Mouse (Mus musculus) layer of hippocampus, postnatal 14 days (tissue): Measurements from ENCODE around the gene Tas2r114. TPM values are rescaled to one million over a fixed set of nuclear protein-coding genes. Genes with fewer than 3 reads are reported as not detected.

ENCODE experiments used
- DNase-seq, 2 experiments: peaks; one replicate each; pipeline ENCODE4 v3.0.0; 2021 to 2022; ENCODE audit warnings: low spot score in 2 of 2, mixed read lengths in 1 of 2
- long read RNA-seq, 2 experiments: library from polyadenylated mRNA; stranded (forward); transcript quantifications; one replicate each; pipeline ENCODE4 v2.0.0; 2021
- total RNA-seq, 2 experiments: library from RNA; stranded (reverse); gene quantifications; 2 replicates each; pipeline ENCODE4 v1.2.3; 2021

Tas2r114 gene
- not detected for total RNA-seq
- long read RNA-seq, experiment 1 = 0 reads
- long read RNA-seq, experiment 2 = 0 reads

DNA sequence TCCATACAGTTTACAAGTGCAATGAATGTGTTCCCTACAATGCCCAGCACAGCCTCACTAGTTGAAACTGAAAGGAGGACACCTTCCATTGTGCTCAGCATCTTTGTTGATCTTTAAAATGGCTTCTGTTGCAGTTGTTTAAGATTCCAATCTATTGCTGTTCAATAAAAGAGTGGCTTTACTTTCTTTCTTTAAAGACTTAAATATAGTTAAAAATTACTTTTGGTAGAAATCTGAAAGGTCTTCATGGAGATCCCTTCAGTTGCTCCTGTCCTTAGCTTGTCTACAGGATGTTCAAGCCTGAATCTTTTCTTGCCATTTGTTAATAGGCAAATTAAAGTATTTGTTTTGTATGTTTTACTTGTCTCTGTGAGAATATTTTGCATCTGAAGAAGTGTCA, at the start of gene Tas2r114:
Tas2r114 (minus strand) TSS at position 101 of the 400 bp plus-strand sequence.
- DNase-seq = no peak

DNA sequence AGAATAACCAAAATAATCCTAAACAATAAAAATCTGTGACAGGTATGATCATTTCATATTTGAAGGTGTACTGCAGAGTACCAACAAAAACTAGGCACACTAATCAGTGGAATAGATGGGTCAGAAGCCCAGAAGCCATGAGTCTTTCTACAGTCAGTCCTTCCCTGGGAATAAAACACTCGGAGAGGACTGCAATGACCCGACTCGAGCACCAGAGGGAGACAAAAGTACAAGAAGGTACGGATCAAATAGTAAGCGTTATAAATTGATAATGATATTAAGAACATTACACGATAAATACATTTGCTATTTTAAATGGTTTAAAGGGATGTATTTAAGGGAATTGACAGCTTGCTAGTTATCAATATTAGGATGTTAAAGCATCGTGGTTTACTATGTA, 22.9 kb upstream of the Tas2r114 start:
- DNase-seq = no peak

DNA sequence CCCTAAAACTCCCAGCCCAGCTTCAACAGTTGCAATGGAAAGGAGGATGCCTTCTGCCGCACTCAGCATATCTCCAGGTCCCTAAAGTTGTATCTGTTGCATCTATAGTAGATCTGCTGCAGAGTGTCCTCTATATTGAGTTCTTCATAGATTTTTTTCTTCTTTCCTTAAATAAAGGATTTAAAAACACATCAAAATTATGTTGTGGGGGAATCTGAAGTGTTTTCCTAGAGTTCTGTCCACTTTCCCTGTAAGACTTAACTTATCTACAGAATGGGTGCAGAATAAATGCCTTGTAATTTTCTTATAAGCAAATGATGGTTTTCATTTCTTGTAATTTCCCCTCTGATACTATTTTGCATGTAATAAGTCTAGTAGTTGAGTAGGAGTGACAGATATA, 2.5 kb downstream of the Tas2r114 start, which contains the start of gene Tas2r105:
Tas2r105 (minus strand) TSS at position 101 of the 400 bp plus-strand sequence.
- DNase-seq = no peak

DNA sequence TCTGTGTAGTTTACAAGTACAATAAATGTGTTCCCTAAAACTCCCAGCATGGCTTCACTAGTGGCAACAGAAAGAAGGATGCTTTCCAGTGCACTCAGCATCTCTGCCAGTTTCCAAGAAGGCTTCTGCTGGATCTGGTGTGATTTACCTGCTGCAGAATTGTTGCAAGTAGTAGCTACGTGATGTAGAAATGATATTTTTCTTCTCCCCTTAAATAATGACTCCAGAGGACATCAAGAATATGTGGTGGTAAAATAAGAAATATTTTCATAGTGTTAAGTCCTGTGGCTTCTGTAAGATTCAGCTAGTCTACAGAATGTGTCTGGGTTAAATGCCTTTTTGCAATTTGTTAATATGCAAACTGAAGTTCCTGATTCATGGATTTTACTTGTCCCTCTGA, 4.2 kb downstream of the Tas2r114 start, which contains the start of gene Tas2r104:
Tas2r104 (minus strand) TSS at position 101 of the 400 bp plus-strand sequence.
- DNase-seq = no peak

DNA sequence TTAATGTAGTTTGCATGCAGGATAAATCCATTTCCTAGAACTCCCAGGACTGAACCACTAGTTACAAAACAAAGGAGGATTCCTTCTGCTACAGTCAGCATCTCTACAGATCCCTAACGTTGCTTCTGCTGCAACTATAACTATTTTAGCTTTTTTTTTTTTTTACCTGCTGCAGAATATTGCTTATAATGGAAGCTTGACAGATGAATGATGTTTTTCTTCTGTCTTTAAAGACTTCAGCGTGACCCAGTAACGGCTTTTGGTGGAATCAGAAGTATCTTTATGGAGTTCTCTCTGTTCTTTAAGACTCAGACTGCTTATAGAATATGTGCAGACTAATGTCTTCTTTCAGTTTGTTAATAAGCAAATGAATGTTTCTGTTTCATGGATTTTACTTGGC, 11.1 kb downstream of the Tas2r114 start, which contains the start of gene Tas2r106:
Tas2r106 (minus strand) TSS at position 101 of the 400 bp plus-strand sequence.
- no peak for DNase-seq

- no peak for DNase-seq
Measured at GRCm38 (mm10) chr6:131660049-131660448, 29.8 kb downstream of the Tas2r114 start, which contains the start of gene Tas2r107. Gene Tas2r107, minus strand, starts transcription at chr6:131660149.

Other genes with a start within 250 kb of the Tas2r114 start
- gene 5430401F13Rik, start 203.7 kb downstream of the Tas2r114 start, total RNA-seq = not detected
- gene Gm6619, start 203.7 kb downstream of the Tas2r114 start, total RNA-seq = not detected
- not detected for gene Tas2r130, start 59.2 kb downstream of the Tas2r114 start, total RNA-seq
- not detected for gene Tas2r107, start 29.9 kb downstream of the Tas2r114 start, total RNA-seq
- not detected for gene Tas2r106, start 11.2 kb downstream of the Tas2r114 start, total RNA-seq
- gene Tas2r104, start 4.3 kb downstream of the Tas2r114 start, total RNA-seq = not detected
- gene Tas2r105, start 2.6 kb downstream of the Tas2r114 start, total RNA-seq = not detected